Mouse (Mus musculus): ENCODE results near the gene Pheta2. TPM values are rescaled to one million over a fixed set of nuclear protein-coding genes. Genes with fewer than 3 reads are reported as not detected.
A peak's percentile ranks its signal among the peaks of the same experiment; 100 is the strongest.

The Pheta2 gene
- 12.5 and 14.2 TPM in 2 replicates for polyA plus RNA-seq (2015; fragmentation: Nextera tagmentation; extraction: Ambion mirVana)

DNA sequence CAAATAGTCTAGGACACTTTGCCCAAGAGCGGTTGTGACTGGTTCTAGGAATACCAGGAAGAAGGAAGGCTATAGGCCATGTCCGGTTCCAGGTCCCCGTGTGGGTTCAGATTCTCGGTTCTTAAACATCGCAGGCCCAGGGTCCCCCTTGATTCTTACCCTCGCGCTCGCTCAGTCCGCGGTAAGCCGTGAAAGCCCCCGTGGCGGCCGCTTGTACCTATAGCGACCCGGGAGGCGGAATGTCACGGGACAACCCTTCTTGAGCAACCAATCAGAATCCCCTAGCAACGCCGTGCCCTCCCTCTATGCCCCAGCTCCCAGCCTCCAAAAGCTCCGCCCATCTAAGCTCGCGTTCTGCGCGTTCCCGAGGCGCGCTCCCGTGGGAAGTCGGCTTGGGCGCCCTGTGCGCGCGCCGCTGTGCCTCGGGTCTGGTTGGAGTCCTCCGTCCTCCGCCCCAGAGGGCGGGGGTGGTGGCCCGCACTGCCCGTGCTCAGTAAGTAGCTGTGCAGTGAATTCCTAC lies at the start of gene Pheta2, which contains the start of the genes Naga and Smdt1:
Gene Pheta2 (plus strand): TSS at position 350 of the 520 bp plus-strand sequence.
Gene Naga (minus strand): TSS at position 333 of the 520 bp plus-strand sequence.
Gene Smdt1 (plus strand): TSS at position 367 of the 520 bp plus-strand sequence.
- peak; percentile 98 for DNase-seq (ENCODE audit: low spot score)

DNA sequence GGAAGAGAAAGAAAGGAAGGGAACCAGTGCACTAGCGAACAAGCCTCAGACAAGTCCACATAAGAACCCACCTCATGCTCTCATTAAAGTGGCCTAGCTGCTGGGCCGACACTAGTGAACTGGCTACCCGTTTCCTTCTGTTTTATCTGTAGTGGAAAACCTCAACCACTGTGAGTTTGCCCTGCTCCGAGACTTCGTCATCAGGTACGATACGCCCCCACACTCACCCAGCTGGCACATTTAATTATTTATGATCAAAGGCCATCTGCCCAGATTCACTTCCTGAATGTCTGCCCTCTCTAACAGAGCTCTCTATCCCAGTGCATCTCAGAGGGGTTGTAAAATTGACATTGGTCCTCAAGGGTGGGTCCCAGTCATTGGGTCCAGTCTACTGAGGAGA lies 48.5 kb upstream of the Pheta2 start:
- DNase-seq (ENCODE audit: low spot score): no peak

DNA sequence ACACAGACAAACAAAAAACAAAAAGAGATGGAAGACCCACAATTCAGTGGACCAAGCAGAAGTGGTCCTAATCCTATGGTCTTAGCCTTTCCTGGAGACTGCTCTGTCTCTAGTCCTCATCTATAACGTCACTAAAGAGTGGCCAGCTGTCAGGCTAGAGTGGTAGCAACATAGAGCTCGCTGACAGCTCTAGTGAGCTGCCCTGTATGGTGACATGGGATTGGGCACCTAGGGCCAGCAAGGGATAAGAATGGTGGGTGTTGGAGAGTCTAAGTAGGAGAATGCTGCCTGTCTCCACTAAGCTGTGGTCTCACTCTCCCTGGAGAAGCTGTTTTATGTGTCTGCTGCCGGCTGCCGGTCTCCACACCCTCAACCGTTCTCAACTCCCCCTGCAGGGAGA lies 45.9 kb upstream of the Pheta2 start:
- no peak for DNase-seq (ENCODE audit: low spot score)

DNA sequence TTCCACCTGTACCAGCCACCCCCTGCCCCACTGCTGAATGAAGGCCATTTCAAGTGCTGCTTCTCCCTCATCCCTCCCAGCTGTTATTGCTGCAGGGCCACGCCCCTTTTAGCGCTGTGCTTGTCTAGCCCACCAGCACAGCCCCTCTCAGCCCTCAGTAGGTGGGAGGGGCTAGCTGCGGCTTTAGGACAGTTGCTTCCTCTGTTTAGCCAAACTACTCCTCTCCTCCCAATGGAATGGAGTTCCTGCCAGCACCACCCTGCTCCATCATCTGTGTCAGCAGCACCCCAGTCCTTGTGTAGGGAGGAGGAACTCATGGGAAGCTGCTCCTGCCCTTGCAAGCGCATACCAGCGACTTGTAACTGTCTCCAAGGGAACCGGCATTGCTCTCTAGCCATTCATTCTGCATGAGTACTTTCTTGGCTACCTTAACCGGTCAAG lies 45.5 kb upstream of the Pheta2 start:
- no peak for DNase-seq (ENCODE audit: low spot score)

DNA sequence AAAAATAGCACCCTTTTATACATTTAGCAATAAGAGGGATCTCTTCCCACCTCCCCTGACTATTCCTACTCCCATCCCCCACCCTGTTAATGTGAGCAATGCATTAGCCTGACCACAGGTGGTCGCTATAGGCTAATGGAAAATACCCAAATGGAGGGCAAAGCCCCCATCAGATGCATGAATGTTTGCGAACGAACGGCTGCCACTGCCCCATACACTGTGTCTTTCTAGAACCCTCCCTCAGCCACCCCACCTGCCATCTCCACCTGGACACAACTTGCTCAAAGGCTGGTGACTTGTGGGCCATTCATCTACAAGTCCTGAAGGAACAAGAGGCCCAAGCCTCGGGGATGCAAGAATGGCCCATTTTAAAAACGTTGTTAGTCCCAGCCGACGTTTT lies 44.7 kb upstream of the Pheta2 start:
- DNase-seq (ENCODE audit: low spot score): peak; percentile 15

DNA sequence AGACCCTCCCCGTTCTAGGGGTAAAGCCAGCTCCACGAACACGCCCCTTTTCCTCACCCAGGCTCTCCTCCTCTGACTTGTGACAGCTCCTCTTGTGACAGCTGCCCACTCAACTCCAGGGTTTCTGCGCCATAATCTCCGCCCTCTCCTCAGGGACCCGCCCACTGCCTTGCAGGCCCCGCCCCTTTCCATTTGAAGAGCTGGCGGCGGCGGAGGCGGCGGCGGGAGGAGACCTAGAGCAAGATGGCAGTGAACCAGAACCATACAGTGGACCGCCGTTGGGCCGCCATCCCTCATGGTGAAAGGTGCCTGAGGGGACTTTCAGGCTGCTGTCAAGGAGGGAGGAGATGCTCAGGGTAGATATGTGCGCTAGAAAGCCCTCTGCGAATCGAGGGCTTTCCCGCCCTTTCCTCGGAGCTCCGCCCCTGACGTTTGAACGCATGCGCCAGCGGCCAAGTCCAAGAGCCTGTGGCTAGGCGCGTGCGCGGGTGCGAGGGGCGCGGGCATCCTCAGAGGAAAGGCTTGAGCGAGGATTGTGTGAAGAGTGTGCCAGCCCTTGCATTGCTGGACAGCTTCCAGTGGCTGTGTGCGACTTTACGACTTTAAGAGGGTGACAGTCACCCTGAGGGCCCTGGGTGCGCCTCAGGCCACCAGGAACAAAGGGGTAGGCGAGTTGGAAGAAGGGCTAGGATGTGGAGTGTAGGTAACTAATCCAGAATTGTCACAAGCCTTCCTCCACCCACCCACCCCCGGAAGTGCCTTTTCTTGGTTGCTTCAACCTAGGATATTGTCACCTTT lies 39.8 kb upstream of the Pheta2 start, which contains the start of gene Wbp2nl:
Gene Wbp2nl (plus strand): TSS at position 191 of the 798 bp plus-strand sequence.
- DNase-seq (ENCODE audit: low spot score): no peak

DNA sequence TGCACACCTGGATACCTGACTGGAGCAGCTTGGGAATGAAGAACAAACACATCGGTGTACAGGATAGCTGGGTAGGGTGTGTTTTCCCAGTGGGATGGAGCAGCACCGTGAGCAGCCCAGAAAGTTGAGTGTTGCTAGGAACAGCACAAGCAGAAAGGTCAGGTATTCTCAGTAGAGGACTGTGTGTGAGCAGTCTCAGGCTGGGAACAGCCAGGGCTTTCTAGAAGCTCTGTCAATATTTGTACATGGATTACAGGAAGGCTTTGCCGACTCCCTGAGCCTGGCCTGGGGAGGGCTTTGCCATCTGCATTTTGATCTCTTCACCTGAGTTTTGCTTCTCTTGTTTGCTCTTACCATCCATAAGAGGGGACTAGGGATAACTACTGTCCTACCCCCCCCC lies 31.6 kb upstream of the Pheta2 start:
- no peak for DNase-seq (ENCODE audit: low spot score)

DNA sequence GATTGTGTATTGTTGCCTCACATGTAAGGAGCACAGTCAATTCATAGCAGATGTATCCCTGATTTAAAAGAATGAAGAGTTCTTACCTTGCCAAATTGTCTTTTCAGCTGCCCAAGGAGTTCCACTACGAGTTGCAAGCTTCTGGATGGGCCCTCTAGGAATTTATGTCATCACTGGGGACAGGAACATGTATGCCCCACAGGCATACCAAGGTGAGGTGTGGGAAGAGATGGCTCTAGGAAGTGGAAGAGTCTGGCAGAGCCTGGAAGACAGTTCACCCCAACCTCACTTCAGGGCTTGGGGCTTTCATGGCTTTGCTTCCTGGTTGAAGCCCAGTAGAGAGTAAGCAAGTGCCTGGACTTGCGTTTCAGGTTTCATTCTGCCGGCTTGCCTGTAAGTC lies 30.3 kb upstream of the Pheta2 start:
- no peak for DNase-seq (ENCODE audit: low spot score)

DNA sequence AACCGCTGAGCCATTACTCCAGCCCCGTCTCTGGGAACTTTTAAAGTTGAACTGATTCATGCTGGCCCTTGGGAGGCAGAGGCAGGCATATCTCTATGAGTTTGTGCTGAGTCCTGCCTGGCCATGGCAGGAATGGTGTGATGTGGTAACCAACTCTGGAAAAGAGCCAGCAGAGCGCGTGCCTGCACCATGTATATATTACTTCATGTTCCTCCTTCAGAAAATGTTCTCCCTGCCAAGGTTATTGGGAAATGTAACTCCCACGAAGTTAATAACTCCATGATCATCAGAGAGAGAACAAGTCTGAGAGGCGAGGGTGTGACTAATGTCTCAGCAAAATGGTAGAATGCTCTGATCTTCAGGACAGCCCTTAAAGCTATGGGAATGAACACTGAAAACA lies 20.9 kb upstream of the Pheta2 start:
- no peak for DNase-seq (ENCODE audit: low spot score)

DNA sequence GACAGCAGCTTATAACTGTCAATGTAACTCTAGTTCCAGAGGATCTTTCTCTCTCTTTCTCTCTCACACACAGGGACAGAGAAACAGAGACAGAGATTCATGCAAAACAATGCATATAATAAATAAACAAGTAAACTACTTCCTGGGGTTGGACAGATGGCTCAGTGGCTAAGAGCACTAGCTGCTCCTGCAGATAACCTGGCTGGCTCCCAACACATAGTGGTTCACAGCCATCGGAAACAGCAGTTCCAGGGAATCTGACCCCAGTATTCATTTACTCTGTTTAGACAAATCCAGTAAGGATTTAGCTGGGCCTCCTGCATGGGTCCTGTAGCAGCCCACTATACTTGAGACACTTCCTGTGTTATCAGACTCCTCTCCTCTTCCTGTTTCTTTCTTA lies 19.1 kb upstream of the Pheta2 start:
- DNase-seq (ENCODE audit: low spot score): no peak

DNA sequence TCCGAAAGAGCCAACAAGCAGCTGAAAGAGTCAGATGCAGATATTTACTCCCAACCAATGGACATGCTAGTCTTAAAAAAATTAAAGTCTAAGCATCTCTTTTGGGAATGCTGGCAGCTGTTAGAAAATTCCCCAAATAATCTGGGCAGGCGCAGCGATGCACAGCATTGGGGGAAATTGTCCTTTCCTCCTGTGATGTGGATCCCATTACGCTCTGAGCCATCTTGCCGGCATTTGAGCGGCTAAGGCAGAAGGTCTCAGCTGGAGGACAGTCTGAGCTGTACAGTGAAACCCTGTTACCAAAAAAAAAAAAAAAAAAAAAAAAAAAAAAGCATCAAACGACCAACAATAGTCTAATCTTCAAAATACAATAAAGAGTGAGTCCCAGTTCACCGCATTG lies 16.5 kb upstream of the Pheta2 start:
- no peak for DNase-seq (ENCODE audit: low spot score)

DNA sequence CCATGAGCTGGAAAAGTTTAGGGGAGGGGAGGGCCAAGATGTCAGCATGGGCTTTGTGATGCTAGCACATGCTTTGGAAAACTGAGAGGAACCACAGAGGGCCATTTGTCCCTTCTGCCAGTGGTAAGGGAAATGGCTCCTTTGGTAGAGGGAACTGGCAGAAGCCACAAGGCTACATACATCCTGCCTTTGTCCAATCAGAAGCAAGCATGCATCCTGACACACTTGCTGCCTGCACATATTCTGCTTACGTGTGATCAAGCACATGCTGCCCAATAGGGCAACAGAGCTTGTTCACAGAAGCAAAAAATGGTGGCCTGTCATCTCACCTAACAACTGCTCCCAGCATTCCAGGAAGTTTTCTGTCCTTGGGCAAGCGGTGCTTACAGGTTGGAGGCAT lies 13.4 kb upstream of the Pheta2 start:
- DNase-seq (ENCODE audit: low spot score): peak; percentile 53

DNA sequence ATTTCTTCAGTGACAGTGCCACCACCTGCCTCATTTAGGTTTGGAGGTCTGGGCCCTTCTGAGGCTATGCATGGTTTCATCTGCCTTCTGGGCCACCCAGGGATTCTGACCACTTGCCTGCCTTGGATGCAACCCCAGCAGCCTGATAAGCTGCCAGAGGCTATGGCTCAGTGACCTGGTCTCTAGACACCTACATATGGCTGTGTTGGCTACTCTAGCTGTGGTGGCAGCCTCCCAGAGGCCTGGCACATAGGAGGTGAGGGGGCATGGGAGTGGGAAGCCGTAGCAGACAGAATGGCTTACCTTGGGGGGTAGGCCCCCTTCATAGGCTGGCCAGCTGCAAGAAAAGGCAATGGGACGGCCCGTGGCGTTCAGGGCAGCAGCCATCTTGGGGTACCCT lies 3.5 kb upstream of the Pheta2 start:
- DNase-seq (ENCODE audit: low spot score): no peak

DNA sequence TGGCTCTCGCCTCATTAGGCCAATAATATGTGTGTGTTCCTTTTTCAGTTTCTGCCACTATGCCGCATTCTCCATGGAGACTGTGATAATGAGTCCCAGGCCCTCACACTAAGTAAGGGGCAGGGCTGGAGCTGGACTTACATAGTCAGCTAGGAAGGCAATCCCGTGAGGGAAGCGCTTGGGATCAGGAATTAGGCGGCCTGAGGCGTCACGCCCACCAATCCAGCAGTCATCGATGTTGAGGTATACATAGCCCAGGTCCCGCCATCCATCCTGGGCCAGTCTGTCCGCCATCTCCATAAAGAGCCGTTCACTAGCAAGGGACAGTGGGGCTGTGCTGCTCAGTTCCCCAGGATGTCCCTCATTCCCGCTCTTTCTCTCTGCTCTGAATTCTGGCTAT lies 2.1 kb upstream of the Pheta2 start:
- DNase-seq (ENCODE audit: low spot score): no peak

DNA sequence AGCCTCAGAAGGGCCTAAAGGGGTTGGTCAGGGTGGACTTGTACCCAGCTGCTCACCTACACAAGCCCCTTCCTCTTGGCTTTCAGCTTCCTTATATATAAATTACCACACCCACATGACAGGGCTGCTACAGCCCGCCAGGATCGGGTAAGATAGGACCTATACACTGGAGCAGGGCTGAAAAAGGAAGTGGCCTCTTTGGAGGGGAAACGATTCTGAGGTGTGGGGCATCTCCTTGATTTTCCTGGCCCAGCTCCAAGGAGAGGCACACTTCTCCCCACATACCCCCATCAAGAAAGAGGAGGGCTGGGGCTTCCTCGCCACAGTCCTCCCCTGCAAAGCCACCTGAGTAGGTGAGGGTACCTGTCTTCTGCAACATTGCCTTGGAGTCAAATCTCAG lies 867 bp upstream of the Pheta2 start:
- DNase-seq (ENCODE audit: low spot score): no peak

DNA sequence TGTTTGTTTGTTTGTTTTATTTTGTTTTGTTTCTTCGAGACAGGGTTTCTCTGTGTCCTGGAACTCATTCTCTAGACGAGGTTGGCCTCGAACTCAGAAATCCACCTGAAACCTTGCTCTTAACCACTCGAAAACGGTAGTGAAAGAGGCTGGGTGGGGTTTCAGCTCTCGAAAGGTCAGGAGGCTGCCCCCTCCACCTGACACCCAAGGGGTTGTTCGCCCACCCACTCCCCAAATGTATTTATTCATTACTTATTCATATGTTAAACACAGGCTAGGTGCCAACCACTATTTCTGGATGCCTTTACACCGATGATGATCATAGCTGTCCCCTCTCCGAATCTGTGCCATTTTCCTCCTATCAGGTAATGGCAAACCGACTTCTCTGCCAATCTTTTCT lies 408 bp downstream of the Pheta2 start:
- no peak for DNase-seq (ENCODE audit: low spot score)

DNA sequence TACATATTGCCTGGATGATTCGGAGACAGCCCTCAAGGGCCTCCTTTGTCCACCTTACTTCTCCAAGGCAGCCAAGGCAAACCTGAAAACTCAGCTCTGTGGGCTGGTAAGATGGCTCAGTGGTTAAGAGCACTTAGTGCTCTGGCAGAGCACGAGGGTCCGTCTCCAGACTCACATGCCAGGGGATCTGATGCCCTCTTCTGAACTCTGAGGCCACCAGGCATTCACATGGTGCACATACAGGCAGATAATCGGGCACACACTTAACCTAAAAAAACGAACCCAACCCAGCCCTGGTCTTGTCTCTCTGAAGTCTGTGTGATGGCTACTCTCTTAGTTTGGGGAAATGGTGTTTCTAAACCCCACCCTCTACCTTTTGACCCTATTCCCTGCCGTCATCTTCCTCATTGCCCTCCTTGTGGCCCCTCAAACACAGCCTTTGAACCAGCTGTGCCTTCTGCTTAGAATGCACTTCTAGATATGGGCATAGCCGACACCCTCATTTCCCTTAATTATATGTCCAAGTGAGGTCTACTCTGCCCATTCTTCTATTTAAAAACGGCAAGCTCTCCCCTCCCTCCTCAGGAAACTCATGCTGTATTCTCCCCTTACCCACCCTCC lies 1.0 kb downstream of the Pheta2 start:
- DNase-seq (ENCODE audit: low spot score): no peak

DNA sequence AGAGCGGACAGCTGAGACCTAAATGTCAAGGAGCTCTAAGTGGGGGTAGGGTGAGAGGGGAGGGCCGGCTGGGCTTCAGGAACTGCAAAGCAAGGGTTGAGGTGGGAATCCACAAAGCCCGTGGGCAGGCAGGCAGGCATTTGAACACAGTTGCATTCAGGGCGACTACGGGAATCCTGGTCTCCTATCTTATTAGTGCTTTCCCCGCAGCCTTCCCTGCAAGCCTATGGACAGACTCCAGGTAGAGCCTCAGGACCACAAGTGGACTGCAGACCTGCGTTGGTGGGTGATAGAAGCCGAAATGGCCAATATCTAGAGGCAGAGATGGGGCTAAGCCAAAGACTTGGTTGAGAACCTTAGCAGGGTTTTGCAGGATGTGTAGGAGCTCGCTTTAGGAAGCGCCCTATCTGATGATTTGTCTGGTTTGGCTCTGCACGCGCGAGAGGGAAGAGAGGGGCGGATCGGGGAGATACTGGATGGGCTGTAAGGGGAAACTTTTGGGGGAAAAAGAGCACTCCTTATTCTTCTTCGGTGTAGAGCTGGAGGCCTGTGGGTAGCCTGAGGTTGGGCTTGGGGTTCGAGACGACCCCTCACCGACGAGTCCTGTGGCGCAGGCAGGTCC lies 1.8 kb downstream of the Pheta2 start:
- no peak for DNase-seq (ENCODE audit: low spot score)

DNA sequence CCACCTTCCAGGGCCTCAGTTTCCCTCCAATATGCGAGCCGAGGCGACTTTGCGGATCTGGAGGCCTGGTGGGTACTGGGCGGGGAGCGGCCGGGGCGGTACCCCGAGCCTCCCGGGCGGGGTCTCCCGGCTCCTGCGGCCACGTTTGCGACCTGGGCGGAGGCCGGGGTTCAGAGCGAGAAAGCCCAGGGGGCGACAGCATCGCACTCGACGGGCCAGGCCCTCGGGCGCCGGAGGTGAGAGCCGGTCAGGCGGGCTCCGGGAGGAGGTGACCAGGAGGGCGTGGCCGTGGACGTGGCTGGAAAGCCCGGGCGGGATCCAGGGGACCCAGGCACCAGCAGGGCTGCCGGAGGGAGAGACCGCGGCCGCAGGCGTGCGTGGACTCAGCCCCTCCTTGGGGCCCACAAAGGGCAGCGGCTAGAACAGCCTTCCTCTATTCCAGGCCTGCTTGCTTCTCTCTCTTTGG lies 2.3 kb downstream of the Pheta2 start:
- no peak for DNase-seq (ENCODE audit: low spot score)

DNA sequence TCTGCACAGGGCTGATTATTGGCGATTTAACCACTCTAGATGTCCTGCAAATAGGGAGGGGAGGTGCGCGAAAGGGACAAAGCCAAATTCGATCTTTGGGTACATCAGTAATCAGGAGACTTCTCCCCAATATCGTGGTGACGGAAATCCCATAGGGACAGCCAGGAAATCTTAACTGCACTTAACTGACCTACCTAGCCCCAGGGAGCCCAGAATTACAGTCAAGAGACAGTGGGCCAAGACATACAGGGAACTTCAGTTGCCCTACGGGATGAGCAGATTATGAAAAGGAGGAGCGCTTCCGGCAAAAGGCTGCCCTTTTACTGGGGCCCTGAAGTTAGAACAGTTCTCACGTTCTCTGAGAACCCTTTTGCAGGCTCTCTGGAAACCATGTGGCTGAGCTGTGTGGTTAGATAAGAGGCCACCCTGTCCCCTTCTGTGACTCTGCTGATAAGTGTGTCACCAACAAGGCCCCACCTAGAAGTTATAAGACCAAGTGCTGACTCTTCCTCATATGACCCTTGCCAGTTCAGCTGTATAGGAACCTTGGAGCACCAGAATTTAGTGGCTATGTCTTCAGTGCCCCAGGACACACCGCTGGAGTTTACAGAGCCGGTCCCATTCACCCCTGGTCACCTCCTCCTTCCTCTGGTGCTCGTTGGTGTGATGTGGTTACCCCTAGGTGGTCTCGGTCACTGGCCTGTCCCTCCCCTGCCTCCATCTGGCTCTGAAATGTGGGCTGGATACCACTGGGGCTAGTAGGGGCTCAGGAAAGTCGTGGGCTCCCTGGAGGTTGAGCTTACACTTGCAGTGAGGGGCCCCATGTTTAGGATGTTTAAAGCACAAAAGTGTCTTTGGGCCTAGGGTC lies 3.2 kb downstream of the Pheta2 start:
- peak; percentile 60 for DNase-seq (ENCODE audit: low spot score)

DNA sequence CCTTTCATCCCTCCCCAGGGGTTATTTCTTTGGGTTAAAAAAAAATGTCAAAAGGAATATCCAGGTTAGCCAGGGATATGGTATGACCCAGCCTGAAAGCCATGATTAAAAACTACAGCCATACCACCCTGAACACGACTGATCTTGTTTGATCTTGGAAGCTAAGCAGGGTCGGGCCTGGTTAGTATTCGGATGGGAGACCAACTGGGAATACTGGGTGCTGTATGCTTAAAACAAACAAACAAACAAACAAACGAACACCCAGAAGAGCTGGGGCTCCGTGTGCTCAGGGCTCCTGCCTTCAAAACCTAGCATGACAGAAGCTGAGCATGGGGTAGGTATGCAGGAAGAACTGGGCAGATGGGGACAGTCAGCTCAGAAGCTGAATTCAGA lies 3.8 kb downstream of the Pheta2 start:
- DNase-seq (ENCODE audit: low spot score): no peak
